Comparison of ENCODE assay signal across 8 mouse cellular contexts in the genomic region with DNA sequence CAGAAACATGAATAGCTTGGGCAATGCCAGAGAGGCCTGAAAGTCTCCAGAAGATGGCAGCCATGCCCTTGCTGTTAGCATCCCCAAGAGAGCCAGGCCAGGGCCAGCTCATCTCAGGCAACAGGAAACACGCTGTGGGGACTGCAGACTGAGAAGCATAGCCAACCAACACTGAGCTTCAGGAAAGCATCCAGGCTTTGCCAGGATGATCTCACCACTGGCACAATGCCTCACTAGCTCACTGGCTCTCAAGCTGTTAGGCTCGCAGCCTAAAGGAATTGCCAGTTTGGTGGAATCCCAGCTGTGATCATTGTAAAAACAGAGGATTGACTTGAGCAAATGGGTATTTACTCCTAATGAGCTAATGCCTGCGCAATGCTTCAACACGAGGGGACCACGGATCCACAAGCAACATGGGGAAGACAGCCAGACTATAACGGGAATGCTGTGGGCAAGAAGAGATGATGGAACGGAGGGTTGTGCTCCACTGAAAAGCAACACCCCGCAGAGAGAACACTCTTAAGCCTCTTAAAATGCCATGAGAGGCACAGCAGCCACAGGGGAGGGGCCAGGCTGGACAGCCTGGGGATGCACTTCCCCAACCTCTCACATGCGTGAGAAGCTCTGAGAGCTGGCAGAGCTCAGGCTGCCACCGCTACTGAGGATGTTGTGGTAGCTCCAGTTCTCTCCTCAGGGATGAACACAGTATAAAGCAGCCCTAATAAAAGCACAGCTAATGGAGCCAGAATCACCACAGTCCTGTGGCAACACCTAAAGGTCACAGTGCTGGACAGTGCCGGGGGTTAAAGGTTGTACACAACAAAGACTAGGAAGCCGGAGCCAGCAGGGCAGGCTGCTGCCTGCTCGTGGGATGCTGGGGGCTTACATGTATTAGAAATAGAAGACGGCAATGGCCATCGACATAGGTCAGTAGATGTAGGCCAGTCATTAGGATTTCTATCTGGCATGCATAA. TPM values are rescaled to one million over a fixed set of nuclear protein-coding genes. Genes with fewer than 3 reads are reported as not detected.
DNase-seq lines count a peak whose midpoint lies in the region; ATAC-seq and TF ChIP-seq lines count a peak whose summit lies in the region.

No protein-coding gene starts in this region.

- peak overlapping the region; percentile 21; the same call in 1 of the 2 replicates for H3K9ac ChIP-seq in limb, embryonic 13.5 days
- H3K9ac ChIP-seq in heart, embryonic 13.5 days, result 0 out of 2 replicates have a peak overlapping the region, but pooled peaks have one; percentile 48
- H3K9ac ChIP-seq in lung, postnatal 0 days (replicated peaks; ENCODE audit: low read depth), result no peak overlapping the region

- no peaks in the 10 kb centered on the region for H3K27me3 ChIP-seq in limb, embryonic 13.5 days
- no peaks in the 10 kb centered on the region for H3K27me3 ChIP-seq in limb, embryonic 10.5 days (ENCODE audit: low read depth, poor library complexity, severe bottlenecking)
- H3K27me3 ChIP-seq in heart, embryonic 13.5 days (replicated peaks), result no peaks in the 10 kb centered on the region
- no peaks in the 10 kb centered on the region for H3K27me3 ChIP-seq in lung, postnatal 0 days (replicated peaks; ENCODE audit: insufficient read depth, low read length)

- peaks cover 61% of the 10 kb centered on the region for H3K36me3 ChIP-seq in limb, embryonic 13.5 days
- peaks cover 82% of the 10 kb centered on the region for H3K36me3 ChIP-seq in limb, embryonic 10.5 days
- H3K36me3 ChIP-seq in heart, embryonic 13.5 days, result peaks cover 53% of the 10 kb centered on the region
- no peaks in the 10 kb centered on the region for H3K36me3 ChIP-seq in lung, postnatal 0 days (ENCODE audit: insufficient read depth, low read length)

- peak; percentile 69 for ATAC-seq in limb, embryonic 13.5 days (ENCODE audit: low FRiP score, low read depth)
- ATAC-seq in heart, embryonic 13.5 days (ENCODE audit: extremely low read depth, insufficient number of reproducible peaks, low FRiP score, low TSS enrichment), result peak; percentile 65; the same call in 1 of the 2 replicates
- peak; percentile 88 for ATAC-seq in lung, postnatal 0 days

- WGBS in limb, embryonic 13.5 days, result 65% methylated on average over 15 of the region's 15 CpGs
- WGBS in limb, embryonic 10.5 days, result 76% methylated on average over 15 of the region's 15 CpGs
- WGBS in heart, embryonic 13.5 days, result 60% methylated on average over 15 of the region's 15 CpGs
- 49% methylated on average over 15 of the region's 15 CpGs for WGBS in lung, postnatal 0 days

- H3K4me1 ChIP-seq in limb, embryonic 13.5 days, result peaks cover 12% of the 10 kb centered on the region
- no peaks in the 10 kb centered on the region for H3K4me1 ChIP-seq in limb, embryonic 10.5 days
- H3K4me1 ChIP-seq in heart, embryonic 13.5 days, result peaks cover 33% of the 10 kb centered on the region
- H3K4me1 ChIP-seq in lung, postnatal 0 days (ENCODE audit: insufficient read depth, low read depth, low read length), result no peaks in the 10 kb centered on the region

- DNase-seq in limb, embryonic 10.5 days (ENCODE audit: low spot score), result no peak
- DNase-seq in fat pad, adult 2 months (ENCODE audit: extremely low read depth, low read depth, low spot score), result peak; percentile 37
- peak; percentile 97 to 98 for DNase-seq in layer of hippocampus, adult 8-10 months (ENCODE audit: low spot score in 2 of 2)
- DNase-seq in lung, postnatal 0 days (ENCODE audit: low spot score), result peak; percentile 89
- DNase-seq in right cerebral cortex, postnatal 36 days (ENCODE audit: low spot score in 2 of 2), result peak; percentile 89 to 94
- no peak for DNase-seq in natural killer cell, adult 2 months (ENCODE audit: low spot score in 2 of 2)

- no peak for TF ChIP-seq EP300 in lung, postnatal 0 days (IDR thresholded peaks at IDR 0.05)

- TF ChIP-seq CTCF in lung, postnatal 0 days (IDR thresholded peaks at IDR 0.05), result peak; percentile 44; the same call in 1 of the 2 replicates

- no peak overlapping the region for H3K4me3 ChIP-seq in limb, embryonic 13.5 days
- no peak overlapping the region for H3K4me3 ChIP-seq in limb, embryonic 10.5 days
- 0 out of 2 replicates have a peak overlapping the region, but pooled peaks have one; percentile 7 for H3K4me3 ChIP-seq in heart, embryonic 13.5 days
- H3K4me3 ChIP-seq in lung, postnatal 0 days (ENCODE audit: low read depth, low read length), result no peak overlapping the region

- peak overlapping the region; percentile 22; the same call in 1 of the 2 replicates for H3K27ac ChIP-seq in limb, embryonic 13.5 days
- no peak overlapping the region for H3K27ac ChIP-seq in limb, embryonic 10.5 days
- H3K27ac ChIP-seq in heart, embryonic 13.5 days (replicated peaks), result peak overlapping the region; percentile 71
- H3K27ac ChIP-seq in lung, postnatal 0 days (ENCODE audit: low read length), result peak overlapping the region; percentile 27

- no peak overlapping the region for H3K4me2 ChIP-seq in limb, embryonic 13.5 days (replicated peaks)
- H3K4me2 ChIP-seq in heart, embryonic 13.5 days, result peak overlapping the region; percentile 41
- no peak overlapping the region for H3K4me2 ChIP-seq in lung, postnatal 0 days (replicated peaks; ENCODE audit: low read depth, low read length)

- no peaks in the 10 kb centered on the region for H3K9me3 ChIP-seq in limb, embryonic 13.5 days
- no peaks in the 10 kb centered on the region for H3K9me3 ChIP-seq in limb, embryonic 10.5 days (replicated peaks)
- no peaks in the 10 kb centered on the region for H3K9me3 ChIP-seq in heart, embryonic 13.5 days
- H3K9me3 ChIP-seq in lung, postnatal 0 days (ENCODE audit: low read length), result no peaks in the 10 kb centered on the region

RNA-seq across cellular contexts. Expression of a gene that starts 59.6 kb away (rescaled TPM):
- polyA plus RNA-seq in limb, embryonic 13.5 days (2015; fragmentation: Nextera tagmentation; extraction: Ambion mirVana), result 30.9 and 32.5 TPM in 2 replicates
- 31.2 and 31.9 TPM in 2 replicates for polyA plus RNA-seq in limb, embryonic 10.5 days (2016; fragmentation: Nextera tagmentation; extraction: Ambion mirVana)
- 21.5 and 24.3 TPM in 2 replicates for polyA plus RNA-seq in heart, embryonic 13.5 days (2015; fragmentation: Nextera tagmentation; extraction: Ambion mirVana)
- 10 to 100 TPM; 64.2 to 89.7 (median 67.1) TPM for total RNA-seq in layer of hippocampus, adult 8-10 months (2022)
- 33.1 and 34.5 TPM in 2 replicates for polyA plus RNA-seq in lung, postnatal 0 days (2015; fragmentation: Nextera tagmentation; extraction: Ambion mirVana)

Comparison
In these comparisons a context has a peak if more than half of its experiments do, and no peak if none do; other contexts are left out.
1. DNase-seq: peak in fat pad, adult 2 months (single experiment), layer of hippocampus, adult 8-10 months (2 of 2), lung, postnatal 0 days (single experiment) and right cerebral cortex, postnatal 36 days (2 of 2); none in limb, embryonic 10.5 days (single experiment) and natural killer cell, adult 2 months (0 of 2).
2. Peak in every context shown above with its lines, with median percentiles within 50 percentile points of each other: ATAC-seq.